Mouse (Mus musculus): ENCODE results near the gene Ccdc22.
A peak's percentile ranks its signal among the peaks of the same experiment; 100 is the strongest.

Ccdc22 gene

DNA sequence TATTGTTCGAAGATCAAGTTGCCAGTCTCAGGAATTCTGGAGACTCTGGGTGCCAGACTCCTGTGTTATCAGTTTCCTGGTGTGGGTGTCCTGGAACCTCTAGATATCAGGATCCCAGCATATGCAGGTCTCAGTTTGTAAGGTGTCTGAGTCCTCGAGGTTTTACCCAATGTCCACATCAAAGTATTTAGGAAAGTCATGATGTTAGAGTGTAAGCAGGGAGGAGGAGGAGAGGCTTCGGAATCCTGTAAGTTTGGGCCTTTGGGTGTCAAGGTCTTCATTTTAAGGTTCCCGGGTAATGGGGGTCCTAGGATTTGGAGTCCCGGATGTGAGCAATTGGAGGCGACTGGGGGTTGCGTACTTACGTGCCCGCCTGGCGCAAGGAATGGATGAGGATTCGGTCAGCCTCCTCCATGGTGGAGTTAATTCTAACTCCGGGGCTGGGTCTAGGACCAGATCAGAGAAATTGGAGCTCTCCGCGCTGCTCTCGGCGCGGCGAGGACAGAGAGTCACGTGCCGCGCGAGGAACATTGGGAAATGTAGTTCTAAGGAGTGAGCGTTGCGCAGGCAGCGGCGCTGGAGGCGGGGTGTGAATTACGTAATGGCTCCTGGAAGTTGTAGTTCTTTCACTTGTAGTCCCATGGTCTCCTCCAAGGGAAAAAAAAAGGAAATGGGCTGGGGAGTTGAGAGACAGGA, at the start of gene Ccdc22:
Gene Ccdc22, minus strand, starts transcription at position 639 of the 696 bp plus-strand sequence.
- DNase-seq = peak; percentile 71 to 74

DNA sequence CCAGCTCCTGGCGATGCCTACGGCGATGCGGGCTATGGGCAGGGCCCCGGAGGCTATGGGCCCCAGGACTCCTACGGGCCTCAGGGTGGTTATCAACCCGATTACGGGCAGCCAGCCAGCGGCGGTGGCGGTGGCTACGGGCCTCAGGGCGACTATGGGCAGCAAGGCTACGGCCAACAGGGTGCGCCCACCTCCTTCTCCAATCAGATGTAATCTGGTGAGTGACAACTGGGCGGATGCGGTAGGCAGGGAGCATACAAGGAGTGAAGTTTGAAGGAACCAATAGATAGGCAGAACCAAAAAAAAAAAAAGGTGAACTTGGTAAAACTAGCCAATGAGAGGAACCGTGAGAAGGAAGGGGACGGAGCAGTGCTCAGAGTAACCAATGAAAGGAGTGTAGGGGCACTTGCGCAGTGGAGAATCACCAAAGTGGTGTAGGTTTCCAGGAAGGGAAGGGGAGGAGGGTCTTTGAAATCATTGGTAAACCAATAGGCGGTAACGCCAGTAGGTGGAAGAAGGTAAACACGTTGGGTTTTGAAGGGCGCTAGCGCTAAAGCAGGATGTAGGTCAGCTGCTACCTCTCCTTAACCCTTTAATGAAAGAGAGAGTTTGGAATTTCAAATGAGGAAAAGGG, 43.5 kb upstream of the Ccdc22 start:
- DNase-seq = peak; percentile 74

DNA sequence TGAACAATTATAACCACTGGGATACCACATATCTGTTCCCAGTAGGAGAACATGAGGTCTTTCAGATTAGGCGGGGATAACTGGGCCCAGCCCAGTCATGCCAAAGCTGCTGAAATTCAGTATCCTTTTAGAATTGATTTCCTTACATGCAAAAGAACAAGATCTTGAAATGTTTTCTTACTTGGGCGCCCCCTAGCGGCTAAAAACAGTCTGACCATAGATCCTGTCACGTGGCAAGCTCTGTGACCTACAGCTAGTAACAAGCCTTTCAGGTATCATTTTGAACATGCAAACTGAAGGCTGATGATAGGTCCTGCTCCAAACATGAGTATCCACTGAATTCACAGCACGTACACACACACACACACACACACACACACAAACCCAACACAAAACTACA, 40.0 kb upstream of the Ccdc22 start:
- peak; percentile 61 to 80 for DNase-seq

DNA sequence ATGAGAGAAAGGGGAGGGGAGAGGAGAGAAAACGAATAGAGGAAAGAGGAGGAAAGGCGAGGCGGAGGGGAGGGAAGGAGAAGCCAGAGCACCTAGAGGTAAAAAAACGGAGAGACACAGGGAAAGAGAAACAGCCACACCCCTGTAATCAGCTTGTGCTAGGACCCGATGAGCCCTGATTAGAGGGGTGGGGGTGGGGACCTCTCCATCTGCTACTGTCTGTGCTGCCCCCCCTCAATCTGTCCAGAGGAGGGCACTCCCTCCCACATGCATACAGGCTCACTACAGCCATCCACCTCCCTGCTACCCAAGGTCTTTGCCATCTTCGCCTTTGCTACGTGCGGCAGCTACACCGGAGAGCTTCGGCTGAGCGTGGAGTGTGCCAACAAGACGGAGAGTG, 35.5 kb upstream of the Ccdc22 start:
- DNase-seq = no peak

DNA sequence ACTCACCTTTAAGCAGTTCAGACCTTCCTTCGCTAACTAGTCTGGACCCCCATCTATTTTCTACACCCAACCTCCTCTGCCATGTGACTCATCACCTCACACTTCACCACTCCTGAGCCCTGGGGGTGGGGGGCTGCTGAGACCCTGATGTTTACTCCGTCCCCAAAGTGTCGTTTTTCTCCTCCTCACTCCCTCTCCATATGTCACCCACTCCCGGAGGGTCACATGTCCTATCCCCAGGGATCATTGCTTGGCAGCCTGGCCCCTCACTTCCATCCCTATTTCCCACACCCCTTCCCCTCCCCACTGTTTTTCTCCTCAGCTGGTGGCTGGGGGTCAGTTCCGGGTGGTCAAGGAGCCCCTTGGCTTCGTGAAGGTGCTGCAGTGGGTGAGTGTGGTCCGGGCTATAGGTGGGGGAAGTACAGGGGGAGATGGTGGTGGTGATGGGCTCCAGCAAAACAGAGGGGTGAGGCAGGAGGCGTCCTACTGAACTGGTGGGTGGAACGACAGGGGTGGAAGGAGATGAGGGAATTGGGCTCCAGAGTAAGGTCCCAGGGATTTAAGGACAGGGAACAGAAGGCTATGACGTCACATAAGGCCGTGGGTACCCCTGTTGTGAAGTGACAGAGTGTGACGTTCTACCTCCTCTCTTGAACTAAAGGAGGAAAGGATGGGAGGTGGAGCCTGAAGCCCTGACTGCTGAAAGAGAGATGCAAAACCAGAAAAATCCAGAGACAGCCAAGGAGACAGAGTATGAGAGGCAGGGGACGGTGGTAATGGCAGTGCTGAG, 34.4 kb upstream of the Ccdc22 start:
- DNase-seq = no peak

DNA sequence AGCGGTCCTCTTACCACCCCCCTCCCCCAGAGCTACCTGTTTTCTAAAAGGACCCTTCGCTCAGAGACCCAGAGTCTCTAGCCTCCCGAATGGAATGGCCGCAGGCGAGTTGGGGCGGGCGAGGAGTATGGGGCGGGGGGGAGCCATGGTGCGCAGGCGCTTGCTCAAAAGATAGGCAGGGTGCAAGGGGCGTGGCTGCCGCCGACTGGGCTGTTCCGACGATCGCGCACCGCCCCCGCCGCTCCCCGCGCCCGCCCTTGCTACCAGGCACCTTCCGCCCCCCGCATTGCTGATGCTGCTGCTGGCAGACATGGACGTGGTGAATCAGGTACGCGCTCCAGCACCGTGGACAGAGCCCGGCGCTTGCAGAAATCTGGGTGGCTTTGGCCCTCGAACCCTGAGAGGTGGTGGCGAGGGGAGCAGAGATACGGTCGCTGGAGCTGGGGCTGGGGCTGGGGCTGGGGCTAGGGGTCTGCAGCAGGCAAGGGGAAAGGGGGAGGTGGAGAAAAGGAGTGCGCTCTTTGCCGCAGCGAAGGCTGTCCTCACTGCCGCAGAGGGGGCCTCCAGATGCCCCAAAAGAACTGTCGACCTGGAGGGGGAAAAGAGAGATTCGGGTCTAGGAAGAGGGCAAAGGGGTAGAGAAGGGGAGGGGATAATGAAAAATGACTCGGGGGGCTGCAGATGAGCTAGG, 33.2 kb upstream of the Ccdc22 start, which contains the start of gene Syp:
Gene Syp, plus strand, starts transcription at position 71 of the 691 bp plus-strand sequence.
- DNase-seq = peak; percentile 64 to 73

DNA sequence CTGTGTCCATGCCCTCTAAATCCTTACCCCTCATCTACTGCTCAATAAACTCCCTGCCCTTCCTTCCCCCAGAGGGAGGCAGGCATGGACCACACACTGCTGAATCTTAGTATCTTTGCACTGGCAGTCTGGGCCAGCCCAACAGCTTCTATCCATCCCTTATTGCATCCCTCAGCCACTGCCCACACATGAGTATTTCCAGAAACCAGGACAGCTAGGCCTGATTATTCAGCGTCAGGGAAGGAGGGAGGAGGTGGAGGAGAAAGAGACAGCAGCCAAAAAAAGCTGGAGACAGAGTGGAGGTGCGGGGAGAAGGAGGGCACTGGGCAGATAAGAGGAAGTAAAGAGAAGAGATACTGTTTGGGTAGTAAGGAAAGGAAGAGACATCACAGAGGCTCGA, 29.8 kb upstream of the Ccdc22 start:
- no peak for DNase-seq

DNA sequence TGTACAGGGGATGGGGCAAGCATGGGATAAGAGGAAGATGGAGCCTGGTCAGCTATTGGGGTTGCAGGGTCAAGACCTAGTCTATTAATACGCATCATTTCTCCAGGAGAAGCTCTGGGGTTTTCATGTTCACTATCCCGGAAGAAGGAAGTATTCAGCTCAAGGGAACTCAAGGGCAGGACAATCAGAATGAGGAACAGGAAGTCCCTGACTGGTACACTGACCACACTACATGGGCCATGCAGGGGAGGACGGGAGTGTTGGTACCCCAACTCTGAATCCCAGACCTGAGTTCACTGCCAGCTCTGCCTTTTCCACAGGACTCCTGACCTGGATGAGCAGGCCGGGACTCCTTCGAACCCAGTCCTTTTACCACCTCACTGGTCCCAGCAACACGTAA, 27.2 kb upstream of the Ccdc22 start:
- DNase-seq = no peak

DNA sequence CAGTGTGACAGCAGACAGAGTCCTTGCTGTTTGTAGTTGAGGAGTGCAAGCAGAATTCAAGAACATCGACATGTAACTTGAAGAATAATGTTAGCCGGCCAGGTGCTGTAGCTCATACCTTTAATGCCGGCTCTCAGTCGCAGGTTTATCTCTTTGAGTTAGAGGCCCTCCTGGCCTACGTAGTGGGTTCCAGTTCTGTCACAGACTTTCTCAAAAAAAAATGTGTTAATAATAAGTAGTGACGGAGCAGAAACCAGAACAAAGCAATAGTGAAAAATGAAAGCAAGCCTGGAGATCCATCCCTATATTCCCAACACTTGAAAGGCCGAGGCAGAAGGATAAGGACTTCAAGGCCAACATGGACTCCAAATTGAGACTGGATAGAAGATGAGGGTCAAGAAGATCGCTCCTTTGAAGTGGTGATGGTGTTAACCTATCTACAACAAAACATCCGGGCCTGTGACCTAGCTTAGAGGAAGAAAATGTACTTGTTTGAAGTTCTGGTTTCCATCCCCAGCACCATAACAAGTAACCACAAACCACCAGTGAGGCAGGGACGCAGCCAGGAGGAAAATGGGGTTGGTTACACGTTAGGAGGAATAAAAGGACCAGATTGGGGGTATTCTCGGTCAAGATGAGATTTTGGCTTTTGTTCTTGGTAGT, 12.7 kb upstream of the Ccdc22 start:
- no peak for DNase-seq

DNA sequence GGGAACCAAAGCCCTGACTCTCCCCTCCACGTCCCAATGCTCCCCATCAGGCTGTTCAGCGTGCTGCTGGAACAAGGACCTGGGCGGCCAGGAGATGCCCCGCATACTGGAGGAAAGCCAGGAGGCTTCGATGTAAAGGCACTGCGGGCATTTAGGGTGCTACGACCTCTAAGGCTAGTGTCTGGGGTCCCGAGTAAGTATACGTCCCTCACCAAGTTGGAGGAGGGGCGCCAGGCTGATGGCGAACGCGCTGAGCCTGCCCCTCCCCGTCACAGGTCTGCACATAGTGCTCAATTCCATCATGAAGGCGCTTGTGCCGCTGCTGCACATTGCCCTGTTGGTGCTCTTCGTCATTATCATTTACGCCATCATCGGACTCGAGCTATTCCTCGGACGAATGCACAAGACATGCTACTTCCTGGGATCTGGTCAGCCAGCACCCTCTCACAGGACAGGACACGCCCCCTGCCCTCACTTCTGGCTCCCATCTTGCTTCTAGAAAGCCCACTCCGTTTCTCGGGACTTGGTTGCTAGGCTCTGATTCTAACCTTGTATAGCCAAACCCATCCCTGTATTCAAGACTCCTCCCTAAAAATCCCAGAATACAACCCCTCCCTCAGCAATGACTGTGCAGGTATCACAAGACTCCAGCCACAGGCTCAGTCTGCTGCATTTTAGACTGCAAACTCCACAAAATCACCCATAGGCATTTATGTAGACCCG, 5.4 kb upstream of the Ccdc22 start:
- DNase-seq = no peak

DNA sequence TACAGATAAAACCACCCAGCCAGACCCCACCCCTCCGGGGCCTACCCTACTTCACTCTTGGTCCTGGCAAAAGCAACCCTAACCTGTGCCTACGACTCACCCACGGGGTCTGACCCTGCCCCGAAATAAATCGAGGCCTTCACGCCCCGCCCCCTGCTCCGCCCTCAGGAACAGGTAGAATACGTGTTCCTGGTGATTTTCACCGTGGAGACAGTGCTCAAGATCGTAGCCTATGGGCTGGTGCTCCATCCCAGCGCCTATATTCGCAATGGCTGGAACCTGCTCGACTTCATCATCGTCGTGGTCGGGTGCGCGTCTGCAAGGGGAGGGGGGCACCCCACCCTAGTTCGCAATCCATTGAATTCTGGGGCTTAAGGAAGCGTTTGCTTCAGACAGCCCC, 4.7 kb upstream of the Ccdc22 start:
- DNase-seq = no peak

DNA sequence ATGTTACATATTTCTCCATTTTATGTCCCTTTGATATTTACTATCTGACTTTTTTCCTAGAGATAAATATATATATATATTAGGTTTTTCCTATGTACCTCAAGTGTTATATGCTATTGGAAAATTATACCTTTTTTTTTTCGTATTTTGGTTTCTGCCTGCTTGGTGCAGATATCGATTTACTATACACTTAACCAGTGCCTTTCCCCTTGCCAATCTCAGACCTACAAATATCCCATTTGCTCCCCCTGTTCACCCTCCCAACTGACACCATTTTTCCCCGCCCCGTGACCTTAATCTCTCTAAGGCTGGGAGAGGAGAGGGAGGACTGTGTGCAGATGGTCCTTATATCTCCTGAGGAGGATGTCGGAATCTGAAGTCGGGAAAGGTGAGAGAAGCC, 1.5 kb upstream of the Ccdc22 start, which contains the start of gene Cacna1f:
Gene Cacna1f, plus strand, starts transcription at position 301 of the 400 bp plus-strand sequence.
- DNase-seq = no peak

DNA sequence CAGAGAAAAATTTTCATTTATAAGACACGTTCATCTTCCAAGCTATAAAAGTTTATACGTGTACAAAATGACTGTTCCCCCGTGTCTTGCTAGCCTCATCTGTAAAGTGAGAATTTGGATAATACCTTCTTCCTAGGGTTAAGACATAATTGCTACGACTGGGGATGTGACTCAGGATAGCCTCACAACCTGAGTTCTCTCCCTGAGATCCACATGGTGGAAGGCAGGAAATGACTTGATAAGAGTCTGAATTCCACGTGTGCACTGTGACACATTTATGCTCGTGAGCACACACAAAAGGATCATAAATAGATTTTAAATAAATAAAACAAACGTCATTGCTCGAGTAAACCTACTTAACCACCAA, 241 bp upstream of the Ccdc22 start:
- DNase-seq = no peak

DNA sequence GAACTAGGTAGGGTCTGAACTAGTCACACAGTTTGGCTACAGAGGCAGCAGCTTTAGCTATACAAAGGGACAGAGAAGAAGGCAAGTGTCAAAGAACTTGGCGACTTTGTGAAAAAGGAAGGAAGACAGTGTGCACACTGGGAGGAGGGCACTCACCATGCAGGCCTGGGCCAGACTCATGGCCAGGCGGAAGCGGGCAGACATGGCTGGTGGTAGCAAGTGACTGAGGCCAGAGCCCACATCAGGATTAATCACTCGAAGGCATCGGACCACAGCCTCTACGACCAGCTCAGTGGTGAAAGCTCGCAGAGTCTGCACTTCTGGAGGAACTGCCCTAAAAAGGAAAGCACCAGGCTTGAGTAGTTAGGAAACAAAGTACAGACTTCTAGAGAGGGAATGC, 1.3 kb downstream of the Ccdc22 start:
- no peak for DNase-seq

DNA sequence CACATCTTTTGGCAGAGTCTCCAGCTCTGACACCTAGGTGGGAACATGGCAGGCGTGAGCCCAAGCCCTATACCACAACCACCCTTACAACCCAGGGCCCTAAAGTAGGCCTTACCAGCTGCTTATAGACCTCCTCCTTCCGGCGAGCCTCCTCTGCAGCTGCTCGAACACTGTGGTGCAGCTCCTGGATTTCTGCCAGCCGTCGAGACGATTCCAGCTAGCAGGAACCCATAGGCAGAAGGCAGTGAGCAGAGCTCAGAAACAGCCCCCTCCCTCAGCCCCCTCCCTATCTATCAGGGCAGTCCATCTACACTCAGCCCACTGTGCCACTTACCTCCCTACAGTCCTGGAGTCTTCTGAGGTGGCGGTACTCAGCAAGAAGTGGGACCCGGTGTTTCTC, 9.9 kb downstream of the Ccdc22 start:
- DNase-seq = no peak

DNA sequence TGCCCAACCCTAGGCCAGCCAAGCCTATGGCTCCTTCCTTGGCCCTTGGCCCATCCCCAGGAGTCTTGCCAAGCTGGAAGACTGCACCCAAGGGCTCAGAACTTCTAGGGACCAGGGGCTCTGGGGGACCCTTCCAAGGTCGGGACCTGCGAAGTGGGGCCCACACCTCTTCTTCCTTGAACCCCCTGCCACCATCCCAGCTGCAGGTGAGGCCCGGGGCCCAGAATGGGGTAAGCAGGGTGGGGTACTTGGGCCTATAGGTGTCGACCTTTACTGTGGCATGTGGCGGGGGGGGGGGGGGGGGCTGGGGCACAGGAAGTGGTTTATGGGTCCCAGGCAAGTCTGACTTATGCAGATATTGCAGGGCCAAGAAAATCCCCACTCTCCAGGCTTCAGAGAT, 19.0 kb downstream of the Ccdc22 start:
- no peak for DNase-seq

DNA sequence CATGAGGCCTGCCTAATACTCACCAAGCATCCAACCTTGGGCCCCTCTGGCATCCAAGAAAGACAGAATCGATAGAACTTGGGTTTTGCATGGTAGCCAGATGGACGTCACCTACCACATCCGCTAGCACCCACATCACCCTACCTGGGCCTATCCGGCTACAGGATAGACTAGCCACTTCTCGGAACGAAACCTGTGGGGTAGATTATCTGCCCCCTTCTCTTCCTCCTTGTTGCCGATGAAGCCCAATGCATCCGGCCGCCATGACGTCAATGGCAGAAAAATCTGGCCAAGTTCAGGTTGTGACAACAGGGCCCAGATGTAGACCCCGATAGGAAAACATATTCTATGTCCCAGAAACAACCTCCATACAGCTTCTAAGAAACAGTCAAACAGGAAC, 21.4 kb downstream of the Ccdc22 start:
- DNase-seq = no peak

DNA sequence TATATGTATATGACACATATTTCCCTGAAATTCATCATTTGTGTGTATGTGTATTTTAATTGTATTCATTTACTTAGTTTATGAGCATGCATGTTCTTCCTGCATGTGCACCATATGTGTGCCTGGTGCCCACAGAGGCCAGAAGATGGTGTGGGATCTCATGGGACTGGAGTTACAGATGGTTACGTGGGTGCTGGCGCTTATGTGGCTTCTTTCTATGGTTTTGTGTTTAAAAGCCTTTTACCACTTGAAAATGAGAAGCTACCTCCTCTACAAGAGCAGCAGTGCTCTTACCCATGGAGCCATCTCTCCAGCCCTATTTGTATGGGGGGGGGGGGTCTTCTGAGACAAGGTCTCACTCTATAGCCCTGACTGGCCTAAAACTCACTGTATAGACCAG, 24.2 kb downstream of the Ccdc22 start:
- no peak for DNase-seq

DNA sequence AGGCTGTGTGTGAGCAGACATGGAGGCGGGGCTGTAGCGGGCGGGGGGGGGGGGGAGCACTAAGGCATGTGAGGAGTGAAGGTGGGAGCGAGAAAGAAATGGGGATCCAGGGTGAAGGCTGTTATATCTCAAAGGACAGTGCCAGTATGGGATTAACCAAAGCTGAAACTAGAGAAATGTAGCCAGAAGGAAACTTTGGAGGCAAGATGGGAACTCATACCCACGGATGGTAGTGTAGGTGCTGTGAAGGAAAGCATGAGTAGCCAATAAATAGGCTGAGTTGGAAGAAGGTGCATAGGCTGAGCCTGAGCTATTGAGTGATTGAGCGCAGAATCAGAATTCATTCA, 30.5 kb downstream of the Ccdc22 start:
- DNase-seq = no peak

DNA sequence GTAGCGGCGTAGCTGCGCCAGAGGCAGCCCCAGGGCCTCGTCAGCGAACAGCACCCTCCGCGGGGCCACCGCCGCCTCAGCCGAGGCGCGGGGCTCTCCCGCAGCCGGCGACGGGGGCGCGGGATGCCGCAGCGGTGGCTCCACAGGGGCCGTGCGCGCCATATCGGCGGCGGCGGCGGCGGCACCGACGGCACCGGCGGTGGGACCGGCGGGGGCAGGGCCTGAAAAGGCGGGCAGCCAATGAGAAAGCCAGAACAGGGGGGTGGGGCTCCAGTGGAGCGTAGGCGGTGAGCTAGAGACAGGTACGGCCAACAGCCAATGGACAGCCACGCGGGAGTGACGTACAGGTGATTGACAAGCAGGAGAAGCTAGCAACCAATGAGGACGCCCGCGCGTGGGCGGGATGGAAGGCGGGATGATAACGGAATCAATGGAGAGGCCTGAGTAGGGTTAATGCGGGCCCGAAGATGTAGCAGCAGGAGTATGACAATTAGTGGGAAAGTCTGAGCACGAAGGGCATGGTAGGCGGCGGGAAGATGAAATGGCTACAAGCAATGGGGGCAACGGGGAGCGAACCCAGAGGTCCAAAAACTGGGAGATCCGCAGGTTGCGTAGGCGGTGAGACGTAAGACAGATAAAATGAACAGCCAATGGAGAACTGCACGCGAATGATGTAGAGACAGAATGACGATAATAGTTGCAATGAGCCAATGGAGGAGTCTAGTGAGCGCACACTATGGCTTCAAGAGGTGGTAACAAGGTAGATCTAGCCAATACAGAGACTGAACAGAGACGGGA, 31.0 kb downstream of the Ccdc22 start, which contains the start of gene Ppp1r3f:
Gene Ppp1r3f, minus strand, starts transcription at position 197 of the 798 bp plus-strand sequence.
- peak; percentile 86 to 89 for DNase-seq
